Mouse (Mus musculus) splenic B cell, adult 2 months (primary cell): ENCODE measurements around the gene Akap5.
A peak's percentile ranks its signal among the peaks of the same experiment; 100 is the strongest.

Experiments used
- DNase-seq: peaks from one replicate; pipeline ENCODE4 v3.0.0-alpha.2; 2011; ENCODE audit warnings: low read depth, low spot score
- H3K27me3 ChIP-seq: 2 replicates; pipeline ENCODE4 v1.6.1; 2012; ENCODE audit warnings: mild to moderate bottlenecking, low read length, moderate library complexity, mixed read lengths; ENCODE audit not compliant: control insufficient read depth, poor library complexity, insufficient read depth, severe bottlenecking
- H3K36me3 ChIP-seq: 2 replicates; pipeline ENCODE4 v1.6.1; 2012; ENCODE audit warnings: mild to moderate bottlenecking, low read length, moderate library complexity, mixed read lengths; ENCODE audit not compliant: control insufficient read depth, poor library complexity, insufficient read depth, severe bottlenecking

Gene Akap5

DNA sequence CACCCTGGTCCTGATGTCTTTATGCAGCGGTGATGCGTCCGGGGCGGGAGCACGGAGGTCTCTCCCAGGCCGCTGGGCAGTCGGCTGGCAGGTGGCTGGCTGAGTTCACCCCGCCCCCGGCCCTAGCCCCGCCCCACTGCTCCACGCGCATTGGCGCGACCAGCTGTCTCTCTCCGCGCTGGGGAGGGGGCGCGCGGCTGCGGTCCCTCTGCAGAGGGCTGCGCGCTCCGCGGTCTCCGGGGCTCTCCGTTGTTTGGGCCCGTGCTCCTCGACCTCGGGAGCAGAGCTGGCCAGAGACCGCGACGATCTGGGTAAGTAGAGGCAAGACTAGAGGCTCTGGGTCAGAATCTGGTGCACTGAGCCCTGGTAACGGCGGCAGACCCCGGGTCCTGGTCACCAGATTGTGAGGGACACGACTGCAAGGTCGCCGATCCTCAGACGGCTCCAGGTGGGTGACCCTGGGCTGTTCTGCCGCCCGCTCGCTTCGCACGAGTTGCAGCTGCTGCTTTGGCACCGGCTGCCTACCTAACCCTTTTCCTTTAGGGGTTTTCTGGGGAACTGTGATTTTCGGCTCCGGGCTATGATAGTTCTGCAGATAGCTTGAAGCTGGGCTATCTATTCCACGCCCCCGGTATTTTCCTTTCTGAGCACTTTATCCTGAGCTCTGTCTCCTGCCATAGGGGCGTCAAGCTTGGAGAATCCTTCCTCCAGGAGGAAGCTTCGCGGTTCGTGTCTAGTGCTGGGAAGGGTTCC is at the start of gene Akap5:
TSS of gene Akap5 (plus strand) at position 213 of the 753 bp plus-strand sequence.
- no peaks in the 10 kb centered on the region for H3K36me3 ChIP-seq
- DNase-seq: peak; percentile 36
- H3K27me3 ChIP-seq: no peaks in the 10 kb centered on the region

DNA sequence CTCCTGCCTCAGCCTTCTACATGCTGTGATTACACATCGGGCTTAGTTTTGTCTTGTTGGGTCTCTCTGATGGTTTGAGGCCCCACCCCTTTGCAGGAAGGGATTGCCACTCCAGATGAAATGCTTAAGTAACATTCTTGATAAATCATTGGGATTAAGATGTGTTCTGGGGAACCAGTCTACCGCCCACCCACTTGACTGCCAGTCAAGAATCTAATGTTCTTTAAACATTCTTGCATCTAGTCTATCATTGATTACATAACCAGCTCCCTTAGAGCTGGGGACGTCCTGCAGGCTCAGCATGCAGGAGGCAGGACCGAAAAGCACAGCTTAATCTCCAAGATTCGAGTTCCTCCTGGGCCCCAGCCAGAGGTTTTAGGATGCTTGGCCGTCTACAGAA is 46.5 kb upstream of the Akap5 start:
- Histone ChIP-seq H3K36me3 (no peaks in the 10 kb centered on the region), H3K27me3 (no peaks in the 10 kb centered on the region)
- no peak for DNase-seq

DNA sequence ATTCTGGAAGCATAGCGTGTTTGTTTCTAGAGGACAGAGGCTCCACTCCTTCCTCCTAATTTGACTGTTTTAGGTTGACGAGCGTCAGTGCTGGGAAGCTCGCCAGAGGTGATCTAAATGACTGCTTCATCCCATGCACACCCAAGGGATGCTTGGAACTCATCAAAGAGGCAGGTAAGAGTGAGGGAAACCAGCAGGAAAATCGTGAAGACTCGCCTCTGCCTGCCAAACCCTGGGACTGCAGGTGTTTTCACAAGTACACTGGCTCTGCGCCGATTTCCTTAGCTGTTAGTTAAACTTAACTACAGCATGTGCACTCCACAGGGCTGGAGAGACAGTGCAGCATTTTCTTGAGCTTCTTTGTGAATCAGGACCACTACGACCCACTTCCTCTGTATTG is 44.1 kb upstream of the Akap5 start:
- H3K27me3 ChIP-seq: no peaks in the 10 kb centered on the region
- DNase-seq: no peak
- H3K36me3 ChIP-seq: no peaks in the 10 kb centered on the region

DNA sequence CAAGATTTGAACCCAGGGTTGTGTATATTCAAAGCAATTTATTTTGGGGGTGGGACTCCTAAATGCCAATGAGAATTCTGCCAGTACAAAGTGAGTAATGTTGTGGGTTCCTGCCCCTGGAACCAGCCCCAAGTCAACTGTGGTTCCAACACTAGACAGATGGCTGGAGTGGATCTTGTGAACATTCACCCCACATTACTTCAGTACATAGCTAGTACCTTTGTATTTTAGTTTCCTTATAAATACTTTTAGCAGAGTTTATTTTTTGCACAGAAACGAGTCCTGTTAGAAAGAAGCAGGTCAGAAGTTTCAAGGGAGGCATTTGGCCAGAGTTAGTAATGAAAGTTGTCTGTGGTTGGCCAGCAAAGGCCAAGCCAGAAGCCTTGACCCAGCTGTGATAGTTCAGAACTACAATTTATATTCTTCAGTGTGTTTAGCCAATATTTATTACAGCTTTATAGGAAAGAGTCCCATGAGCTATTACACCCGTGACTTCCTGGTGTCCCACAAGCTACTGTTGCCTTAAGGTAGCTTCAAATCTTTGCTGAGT is 43.5 kb upstream of the Akap5 start:
- Histone ChIP-seq H3K27me3 (no peaks in the 10 kb centered on the region), H3K36me3 (no peaks in the 10 kb centered on the region)
- DNase-seq: no peak

DNA sequence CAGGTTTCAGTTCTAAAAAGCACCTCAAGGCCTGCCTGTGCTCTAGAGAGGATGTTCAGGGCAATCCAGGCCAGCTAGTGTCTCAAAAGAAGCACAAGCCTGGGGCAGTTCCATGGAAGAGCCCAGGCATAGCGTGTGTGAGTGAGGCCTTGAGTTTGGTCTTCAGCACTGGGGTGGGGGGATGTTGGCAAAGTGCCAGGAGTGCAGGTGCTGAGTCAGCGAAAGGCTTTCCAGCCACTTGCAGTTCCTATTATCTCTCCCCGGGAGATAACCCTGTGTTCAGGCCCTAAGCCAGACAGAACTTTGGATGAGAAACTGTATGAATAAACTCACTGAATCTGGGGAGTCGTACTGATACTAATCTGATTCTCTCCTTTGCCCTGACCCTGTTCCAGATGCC is 42.6 kb upstream of the Akap5 start:
- no peak for DNase-seq
- no peaks in the 10 kb centered on the region for H3K36me3 ChIP-seq
- H3K27me3 ChIP-seq: no peaks in the 10 kb centered on the region

DNA sequence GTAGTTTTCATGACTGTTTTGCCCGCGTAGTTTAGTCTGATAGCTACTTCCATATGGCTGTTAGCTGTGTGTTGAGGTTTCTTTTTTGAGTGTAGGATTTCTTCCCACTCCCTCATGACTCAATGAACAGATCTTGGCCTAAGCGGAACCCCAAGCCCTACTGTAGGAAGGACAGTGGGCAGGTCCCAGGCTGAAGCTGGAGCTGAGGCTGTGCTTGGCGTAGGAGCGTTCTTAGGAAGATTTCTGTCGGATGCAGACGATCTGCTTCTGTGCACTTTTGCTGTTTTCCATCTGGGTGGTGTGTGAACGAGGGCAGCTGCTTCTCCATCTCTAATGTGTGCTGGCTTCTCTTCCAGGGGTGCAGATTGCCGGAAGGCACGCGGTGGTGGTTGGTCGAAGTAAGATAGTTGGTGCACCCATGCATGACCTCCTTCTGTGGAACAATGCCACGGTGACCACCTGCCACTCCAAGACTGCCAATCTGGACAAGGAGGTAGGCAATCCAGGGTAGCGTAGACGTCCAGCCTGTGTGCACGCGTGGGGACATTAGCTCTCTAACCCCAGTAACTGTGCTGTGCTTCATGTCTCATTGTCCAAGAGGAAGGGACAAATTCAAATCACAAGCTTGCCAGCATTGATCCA is 42.0 kb upstream of the Akap5 start:
- H3K27me3 ChIP-seq: no peaks in the 10 kb centered on the region
- no peaks in the 10 kb centered on the region for H3K36me3 ChIP-seq
- DNase-seq: no peak

DNA sequence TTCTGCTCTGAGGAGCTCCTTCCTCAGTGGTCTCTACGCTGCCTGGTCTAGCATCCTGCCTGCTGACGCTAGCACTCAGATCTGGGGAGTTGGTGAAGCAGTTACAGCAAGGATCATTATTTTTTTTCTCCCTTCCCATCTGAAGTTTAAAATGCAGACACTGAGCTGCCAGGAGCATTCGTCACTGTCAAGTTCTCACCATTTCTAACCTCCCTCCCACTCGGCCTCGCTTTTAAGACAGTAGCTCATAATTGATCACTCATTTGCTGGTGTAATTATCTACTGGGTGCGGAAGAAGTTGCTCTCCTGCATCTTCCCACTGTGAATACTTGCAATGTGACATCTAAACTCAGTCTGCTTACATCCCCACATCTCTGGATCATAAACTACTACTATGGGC is 39.3 kb upstream of the Akap5 start:
- DNase-seq: no peak
- Histone ChIP-seq H3K36me3 (no peaks in the 10 kb centered on the region), H3K27me3 (no peaks in the 10 kb centered on the region)

DNA sequence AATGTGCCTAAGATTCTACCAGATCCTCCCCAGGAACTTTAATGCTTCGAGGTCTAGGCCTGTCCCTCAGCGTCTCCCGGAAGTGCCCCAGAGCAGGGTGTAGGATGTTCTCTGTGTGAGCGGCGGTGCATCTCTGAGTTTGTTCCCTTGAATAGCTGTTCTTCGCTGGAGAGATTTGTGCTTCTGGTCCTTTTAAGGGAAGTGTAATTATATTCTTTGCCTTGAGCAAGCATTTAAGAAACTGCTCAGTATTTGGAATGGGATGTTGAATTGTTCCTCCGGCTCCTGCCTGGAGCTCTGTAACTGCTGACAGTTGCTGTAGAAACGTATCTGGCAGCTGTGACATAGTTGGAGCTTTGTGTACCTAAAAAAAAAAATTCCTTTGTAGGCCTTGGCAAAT is 36.7 kb upstream of the Akap5 start:
- Histone ChIP-seq H3K27me3 (no peaks in the 10 kb centered on the region), H3K36me3 (0 out of 2 replicates have a peak, but pooled peaks cover 5% of the 10 kb centered on the region)
- DNase-seq: no peak

DNA sequence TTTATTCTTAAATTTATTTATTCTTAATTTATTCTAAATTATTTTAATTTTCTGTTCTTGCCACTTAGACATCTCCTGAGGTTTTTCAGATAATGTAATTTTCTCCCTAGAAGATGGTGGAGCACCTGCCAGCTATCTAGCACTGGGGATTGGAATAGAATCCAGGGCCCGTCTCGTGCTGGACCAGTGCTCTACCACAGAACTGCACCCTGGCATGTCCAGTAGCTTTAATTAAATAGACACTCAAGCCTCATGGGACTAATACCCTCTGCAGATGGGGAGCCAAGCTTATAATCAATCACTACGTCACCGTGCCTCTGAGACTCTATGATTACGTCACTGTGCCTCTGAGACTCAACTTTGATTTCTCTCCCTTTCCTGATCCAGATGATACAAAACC is 36.2 kb upstream of the Akap5 start:
- H3K27me3 ChIP-seq: no peaks in the 10 kb centered on the region
- DNase-seq: no peak
- 0 out of 2 replicates have a peak, but pooled peaks cover 5% of the 10 kb centered on the region for H3K36me3 ChIP-seq

DNA sequence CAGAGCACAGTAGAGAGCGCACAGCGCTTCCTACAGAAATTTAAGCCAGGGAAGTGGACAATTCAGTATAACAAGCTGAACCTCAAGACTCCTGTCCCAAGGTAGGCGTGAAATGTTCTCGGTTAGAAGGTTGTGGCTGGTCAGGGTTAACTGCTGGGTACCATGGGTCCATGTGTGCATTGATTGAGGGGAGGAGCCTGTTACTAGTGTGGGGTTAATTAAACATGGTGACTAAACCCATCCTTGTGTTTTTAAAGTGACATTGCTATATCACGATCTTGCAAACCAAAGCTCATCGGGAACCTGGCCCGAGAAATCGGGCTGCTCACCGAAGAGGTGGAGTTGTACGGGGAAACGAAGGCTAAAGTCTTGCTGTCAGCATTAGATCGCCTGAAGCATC is 35.3 kb upstream of the Akap5 start:
- H3K27me3 ChIP-seq: no peaks in the 10 kb centered on the region
- H3K36me3 ChIP-seq: 0 out of 2 replicates have a peak, but pooled peaks cover 5% of the 10 kb centered on the region
- no peak for DNase-seq

DNA sequence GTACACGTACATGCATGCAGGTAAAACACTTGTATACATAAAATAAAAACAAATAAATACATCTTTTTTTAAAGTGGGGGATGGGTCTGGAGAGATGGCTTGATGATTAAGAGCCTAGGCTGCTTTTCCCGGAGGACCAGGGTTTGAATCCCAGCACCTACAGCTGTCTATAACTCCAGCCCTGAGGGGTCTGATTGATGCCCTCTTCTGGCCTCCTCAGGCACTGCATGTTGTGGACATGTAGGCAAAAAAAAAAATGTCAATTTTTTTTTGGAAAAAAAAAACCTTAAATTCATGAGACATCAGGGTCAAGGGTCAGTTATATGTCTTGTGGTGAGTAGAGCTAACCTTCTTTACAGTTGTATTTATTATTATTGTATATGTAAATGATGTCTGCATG is 34.4 kb upstream of the Akap5 start:
- Histone ChIP-seq H3K27me3 (no peaks in the 10 kb centered on the region), H3K36me3 (0 out of 2 replicates have a peak, but pooled peaks cover 5% of the 10 kb centered on the region)
- peak; percentile 50 for DNase-seq

DNA sequence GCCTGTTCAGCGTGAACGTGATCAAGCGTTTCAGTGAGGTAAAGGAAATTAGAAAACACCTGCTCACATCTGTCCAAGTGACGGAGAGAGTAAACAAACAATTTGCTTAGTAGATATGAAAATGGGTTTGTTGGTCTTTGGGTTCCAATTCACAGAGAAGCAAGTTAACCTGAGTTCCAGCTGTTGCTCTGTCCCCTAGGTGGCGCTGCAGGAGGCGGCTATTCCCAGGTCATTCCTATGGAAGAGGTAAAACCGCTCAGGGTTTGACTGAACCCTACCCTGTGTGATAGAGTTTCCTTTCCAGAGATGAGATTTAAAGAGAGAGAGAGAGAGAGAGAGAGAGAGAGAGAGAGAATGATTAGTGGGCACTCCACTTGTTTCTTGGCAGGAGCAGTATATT is 31.5 kb upstream of the Akap5 start:
- Histone ChIP-seq H3K36me3 (peaks cover 12% of the 10 kb centered on the region; the same call in 1 of the 2 replicates), H3K27me3 (no peaks in the 10 kb centered on the region)
- DNase-seq: peak; percentile 60

DNA sequence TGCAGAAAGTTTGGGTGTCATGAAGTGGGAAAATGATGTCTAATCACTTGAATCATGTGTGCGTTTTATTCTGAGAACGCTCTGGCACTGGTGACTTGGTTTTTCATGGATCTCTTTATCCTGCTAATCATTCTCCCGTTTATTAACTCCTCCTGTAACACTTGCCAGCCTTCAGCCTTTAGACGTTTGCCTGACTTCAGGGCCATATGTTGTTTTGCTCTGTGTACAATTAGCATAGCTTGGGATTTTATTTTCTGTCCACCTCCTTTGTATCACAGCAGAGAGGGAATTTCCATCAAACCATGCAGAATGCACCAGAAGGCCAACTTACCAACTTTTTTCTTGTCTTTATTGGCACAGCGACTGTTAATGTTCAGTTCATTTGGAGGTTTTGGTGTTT is 26.9 kb upstream of the Akap5 start:
- peaks cover 8% of the 10 kb centered on the region for H3K36me3 ChIP-seq
- no peaks in the 10 kb centered on the region for H3K27me3 ChIP-seq
- no peak for DNase-seq

DNA sequence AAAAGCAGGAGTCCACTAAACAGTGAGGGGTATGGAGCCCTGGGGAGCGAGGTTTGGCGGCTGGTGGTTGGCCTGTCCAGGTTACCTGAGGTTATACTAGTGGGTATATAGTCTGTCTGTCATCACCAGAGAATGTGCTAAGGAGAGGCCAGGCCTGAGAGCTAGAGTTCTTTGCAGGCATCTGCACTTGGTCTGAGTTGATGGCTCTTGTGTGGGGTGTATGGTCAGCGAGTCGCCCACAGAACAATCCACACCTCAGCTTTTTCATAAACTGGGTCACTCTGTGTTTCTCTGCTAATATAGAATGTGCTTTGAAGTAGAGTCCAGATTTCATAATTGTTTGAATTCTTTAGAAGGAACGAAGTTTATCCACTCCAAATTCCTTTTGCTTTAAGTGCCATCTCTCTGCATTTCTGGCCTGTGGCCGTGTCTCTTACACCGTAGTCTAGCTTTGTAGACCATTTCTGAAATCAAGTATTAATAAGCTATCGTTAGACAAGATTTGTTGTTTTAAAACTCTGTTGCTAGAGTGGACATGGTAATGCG is 25.3 kb upstream of the Akap5 start:
- no peak for DNase-seq
- Histone ChIP-seq H3K27me3 (no peaks in the 10 kb centered on the region), H3K36me3 (peaks cover 11% of the 10 kb centered on the region)

DNA sequence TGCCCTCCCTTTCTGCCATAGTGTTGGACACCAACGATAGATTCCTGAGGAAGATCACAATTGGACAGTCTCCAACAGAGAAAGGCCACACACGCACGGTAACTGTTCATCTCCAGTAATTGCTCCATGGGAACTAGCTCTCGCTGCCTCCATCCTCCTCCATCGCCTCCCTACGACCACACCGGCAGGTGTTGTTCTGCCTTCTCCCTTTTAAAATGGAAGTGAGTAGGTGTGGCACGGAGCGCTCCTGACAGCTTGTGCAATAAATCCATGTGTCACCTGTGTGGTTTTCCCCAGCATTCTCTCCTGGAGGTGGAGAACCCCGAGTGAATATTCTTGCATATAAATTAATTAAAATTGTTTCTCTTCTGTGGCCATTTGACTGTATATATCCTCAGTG is 24.3 kb upstream of the Akap5 start:
- DNase-seq: no peak
- Histone ChIP-seq H3K36me3 (peaks cover 11% of the 10 kb centered on the region), H3K27me3 (no peaks in the 10 kb centered on the region)
